Mouse (Mus musculus): ENCODE data around the gene Nisch. TPM values are rescaled to one million over a fixed set of nuclear protein-coding genes. Genes with fewer than 3 reads are reported as not detected.
A peak's percentile ranks its signal among the peaks of the same experiment; 100 is the strongest.

Gene Nisch
- total and polyA plus RNA-seq, 2 experiments from 2014 or later, result 199 to 300 TPM

DNA sequence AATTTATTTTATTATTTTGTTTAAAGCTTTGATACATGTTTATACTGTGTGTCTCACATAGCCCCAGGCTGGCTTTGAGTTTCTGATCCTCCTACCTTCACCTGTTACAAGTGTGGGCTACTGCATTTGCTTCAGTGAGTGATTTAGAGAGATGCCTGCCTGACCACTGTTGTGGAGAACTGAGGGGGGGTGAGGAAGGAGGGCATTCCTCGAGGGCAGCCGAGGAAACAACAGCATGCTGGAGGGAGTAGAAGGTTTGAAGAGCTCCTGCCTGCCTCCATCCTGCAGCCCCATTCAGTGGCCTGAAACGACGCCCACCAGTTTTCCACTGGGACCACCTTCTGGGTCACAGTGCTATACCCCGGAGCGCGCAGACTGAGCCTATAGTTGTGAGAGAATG lies 51.3 kb downstream of the Nisch start:
- no peak overlapping the region for H3K4me2 ChIP-seq (ENCODE audit: low read depth)
- DNase-seq (no peak), ATAC-seq (no peak)
- H3K27me3 ChIP-seq (ENCODE audit: insufficient read depth, low read length), result no peaks in the 10 kb centered on the region
- H3K4me3 ChIP-seq (ENCODE audit: low read depth, low read length), result no peak overlapping the region
- H3K27ac ChIP-seq (ENCODE audit: low read depth, low read length), result no peak overlapping the region
- H3K36me3 ChIP-seq (ENCODE audit: insufficient read depth), result peaks cover under 1% of the 10 kb centered on the region; the same call in 1 of the 2 replicates
- TF ChIP-seq CTCF (IDR thresholded peaks at IDR 0.05; ENCODE audit: low read depth), result no peak
- H3K9me3 ChIP-seq (ENCODE audit: low read length), result no peaks in the 10 kb centered on the region
- no peak overlapping the region for H3K9ac ChIP-seq
- H3K4me1 ChIP-seq (ENCODE audit: insufficient read depth), result no peaks in the 10 kb centered on the region
- 67% methylated on average over 7 of the region's 7 CpGs for WGBS

- 51% methylated on average over 2 of the region's 2 CpGs for WGBS
- no peak for TF ChIP-seq CTCF (IDR thresholded peaks at IDR 0.05; ENCODE audit: low read depth)
- H3K4me1 ChIP-seq (ENCODE audit: insufficient read depth), result no peaks in the 10 kb centered on the region
These were observed 51.7 kb downstream of the Nisch start for GRCm38 (mm10) chr14:31165010-31165409.

GRCm38 (mm10) chr14:31164067-31164466 lies 52.7 kb downstream of the Nisch start:
- Histone ChIP-seq H3K4me2 (ENCODE audit: low read depth) (no peak overlapping the region), H3K9me3 (ENCODE audit: low read length) (no peaks in the 10 kb centered on the region), H3K4me3 (ENCODE audit: low read depth, low read length) (no peak overlapping the region), H3K27me3 (ENCODE audit: insufficient read depth, low read length) (no peaks in the 10 kb centered on the region), H3K4me1 (ENCODE audit: insufficient read depth) (no peaks in the 10 kb centered on the region), H3K27ac (ENCODE audit: low read depth, low read length) (no peak overlapping the region), H3K9ac (no peak overlapping the region), H3K36me3 (ENCODE audit: insufficient read depth) (no peaks in the 10 kb centered on the region)
- WGBS, result 69% methylated on average over 8 of the region's 8 CpGs
- ATAC-seq, result 0 out of 2 replicates have a peak, but pooled peaks have one; percentile 32
- no peak for DNase-seq
- no peak for TF ChIP-seq CTCF (IDR thresholded peaks at IDR 0.05; ENCODE audit: low read depth)

More at GRCm38 (mm10) chr14:31165010-31165409, 51.7 kb downstream of the Nisch start:
- no peak overlapping the region for H3K4me2 ChIP-seq (ENCODE audit: low read depth)
- DNase-seq (no peak), ATAC-seq (no peak)
- no peaks in the 10 kb centered on the region for H3K9me3 ChIP-seq (ENCODE audit: low read length)
- H3K36me3 ChIP-seq (ENCODE audit: insufficient read depth), result no peaks in the 10 kb centered on the region; the same call in 1 of the 2 replicates
- no peak overlapping the region for H3K9ac ChIP-seq
- no peak overlapping the region for H3K4me3 ChIP-seq (ENCODE audit: low read depth, low read length)
- no peak overlapping the region for H3K27ac ChIP-seq (ENCODE audit: low read depth, low read length)
- no peaks in the 10 kb centered on the region for H3K27me3 ChIP-seq (ENCODE audit: insufficient read depth, low read length)

DNA sequence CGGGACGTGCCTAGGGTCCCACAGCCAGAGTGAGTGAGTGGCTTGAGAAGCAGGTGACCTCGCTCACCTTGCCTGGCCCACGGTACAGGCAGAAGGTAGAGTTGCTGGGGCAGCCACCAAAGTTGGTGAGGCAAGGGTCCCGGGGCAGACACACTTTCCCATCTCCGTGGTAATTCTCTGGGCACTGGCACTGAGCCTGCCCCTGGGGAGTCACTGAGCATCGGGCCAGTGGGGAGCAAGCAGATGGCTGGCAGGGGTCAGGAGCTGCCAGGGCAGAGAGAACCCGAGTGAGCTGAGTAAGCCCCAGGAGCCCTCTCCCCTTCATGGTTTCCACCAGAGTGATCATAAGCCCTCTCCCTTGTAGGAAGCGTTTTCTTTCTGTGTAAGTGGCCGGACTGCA lies 55.1 kb downstream of the Nisch start:
- no peak for TF ChIP-seq CTCF (IDR thresholded peaks at IDR 0.05; ENCODE audit: low read depth)
- Histone ChIP-seq H3K27ac (ENCODE audit: low read depth, low read length) (no peak overlapping the region), H3K4me3 (ENCODE audit: low read depth, low read length) (no peak overlapping the region), H3K4me2 (ENCODE audit: low read depth) (no peak overlapping the region), H3K27me3 (ENCODE audit: insufficient read depth, low read length) (no peaks in the 10 kb centered on the region), H3K4me1 (ENCODE audit: insufficient read depth) (no peaks in the 10 kb centered on the region), H3K36me3 (ENCODE audit: insufficient read depth) (no peaks in the 10 kb centered on the region), H3K9ac (no peak overlapping the region), H3K9me3 (ENCODE audit: low read length) (no peaks in the 10 kb centered on the region)
- DNase-seq (no peak), ATAC-seq (no peak)
- 71% methylated on average over 10 of the region's 10 CpGs for WGBS

- no peaks in the 10 kb centered on the region for H3K27me3 ChIP-seq (ENCODE audit: insufficient read depth, low read length)
- 93% methylated on average over 7 of the region's 7 CpGs for WGBS
- H3K4me2 ChIP-seq (ENCODE audit: low read depth), result no peak overlapping the region
- no peak overlapping the region for H3K27ac ChIP-seq (ENCODE audit: low read depth, low read length)
- no peaks in the 10 kb centered on the region for H3K9me3 ChIP-seq (ENCODE audit: low read length)
- H3K9ac ChIP-seq, result no peak overlapping the region
- no peak overlapping the region for H3K4me3 ChIP-seq (ENCODE audit: low read depth, low read length)
- no peak for TF ChIP-seq CTCF (IDR thresholded peaks at IDR 0.05; ENCODE audit: low read depth)
- DNase-seq, result no peak
- no peaks in the 10 kb centered on the region for H3K36me3 ChIP-seq (ENCODE audit: insufficient read depth)
- no peak for ATAC-seq
- no peaks in the 10 kb centered on the region for H3K4me1 ChIP-seq (ENCODE audit: insufficient read depth)
These were observed 55.6 kb downstream of the Nisch start for GRCm38 (mm10) chr14:31161191-31161590.

DNA sequence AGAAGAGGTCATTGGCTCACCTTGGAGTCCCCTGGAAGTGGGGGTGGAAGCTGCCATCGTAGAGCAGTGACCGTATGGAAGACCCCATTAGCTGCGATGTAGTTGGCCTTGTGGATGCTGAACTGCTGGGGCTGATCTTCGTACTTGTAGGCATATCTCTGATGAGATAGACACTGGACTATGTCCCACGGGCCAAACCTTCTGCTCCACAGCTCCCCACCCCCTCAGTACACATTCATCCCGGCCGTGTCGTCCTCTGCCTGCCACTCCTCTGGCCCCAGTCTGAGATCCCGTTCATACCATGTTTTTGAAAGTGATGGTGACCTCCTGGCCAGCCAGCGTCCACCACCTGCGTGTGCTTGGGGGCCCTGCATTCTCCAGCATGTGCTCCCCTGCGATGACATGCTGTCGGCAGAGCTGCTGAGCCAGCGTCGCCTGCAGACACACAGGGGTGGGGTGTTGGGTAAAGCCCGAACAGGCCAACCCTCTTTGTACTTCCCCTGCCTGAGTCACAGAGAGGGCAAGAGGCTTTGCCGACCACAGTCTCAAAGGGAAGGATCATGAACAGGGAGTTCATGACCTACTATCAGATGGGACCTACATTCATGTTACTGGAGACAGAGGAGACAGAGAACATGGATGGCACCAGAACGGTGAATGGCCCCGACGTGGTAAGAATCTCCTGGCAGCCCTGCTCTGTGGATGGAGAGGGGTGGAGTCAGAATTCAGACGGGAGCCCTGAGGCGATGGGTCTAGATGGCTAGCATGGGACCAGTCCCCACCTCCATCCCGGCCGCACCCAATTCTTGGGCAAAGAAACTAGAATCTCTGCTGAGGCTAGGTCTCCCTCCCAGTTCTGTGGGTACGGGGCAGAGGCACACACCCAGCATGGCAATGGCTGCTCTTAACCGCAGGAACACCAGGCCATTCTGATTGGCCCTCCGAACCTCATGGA lies 56.3 kb downstream of the Nisch start:
- DNase-seq, result no peak
- ATAC-seq, result no peak
- H3K27me3 ChIP-seq (ENCODE audit: insufficient read depth, low read length), result no peaks in the 10 kb centered on the region
- 82% methylated on average over 27 of the region's 27 CpGs for WGBS
- H3K36me3 ChIP-seq (ENCODE audit: insufficient read depth), result no peaks in the 10 kb centered on the region
- no peak overlapping the region for H3K4me3 ChIP-seq (ENCODE audit: low read depth, low read length)
- TF ChIP-seq CTCF (IDR thresholded peaks at IDR 0.05; ENCODE audit: low read depth), result no peak
- no peak overlapping the region for H3K27ac ChIP-seq (ENCODE audit: low read depth, low read length)
- no peaks in the 10 kb centered on the region for H3K4me1 ChIP-seq (ENCODE audit: insufficient read depth)
- H3K9me3 ChIP-seq (ENCODE audit: low read length), result no peaks in the 10 kb centered on the region
- no peak overlapping the region for H3K4me2 ChIP-seq (ENCODE audit: low read depth)
- no peak overlapping the region for H3K9ac ChIP-seq

GRCm38 (mm10) chr14:31145694-31146093 lies 71.1 kb downstream of the Nisch start:
- Histone ChIP-seq H3K36me3 (ENCODE audit: insufficient read depth) (peaks cover 3% of the 10 kb centered on the region; the same call in 1 of the 2 replicates), H3K27me3 (ENCODE audit: insufficient read depth, low read length) (no peaks in the 10 kb centered on the region), H3K9ac (no peak overlapping the region), H3K9me3 (ENCODE audit: low read length) (no peaks in the 10 kb centered on the region), H3K27ac (ENCODE audit: low read depth, low read length) (no peak overlapping the region), H3K4me1 (ENCODE audit: insufficient read depth) (no peaks in the 10 kb centered on the region), H3K4me3 (ENCODE audit: low read depth, low read length) (no peak overlapping the region), H3K4me2 (ENCODE audit: low read depth) (no peak overlapping the region)
- ATAC-seq (no peak), DNase-seq (no peak)
- no peak for TF ChIP-seq CTCF (IDR thresholded peaks at IDR 0.05; ENCODE audit: low read depth)
- 90% methylated on average over 11 of the region's 11 CpGs for WGBS
